Mouse (Mus musculus): ENCODE data around the gene Mn1. TPM values are rescaled to one million over a fixed set of nuclear protein-coding genes. Genes with fewer than 3 reads are reported as not detected.

The Mn1 gene
- total RNA-seq, 2 experiments from 2014 or later, result 0.04 to 0.59 TPM

- ATAC-seq (replicated peaks; ENCODE audit: poor library complexity), result no peak
Measured at GRCm38 (mm10) chr5:111429726-111430125, 12.6 kb downstream of the Mn1 start.

DNA sequence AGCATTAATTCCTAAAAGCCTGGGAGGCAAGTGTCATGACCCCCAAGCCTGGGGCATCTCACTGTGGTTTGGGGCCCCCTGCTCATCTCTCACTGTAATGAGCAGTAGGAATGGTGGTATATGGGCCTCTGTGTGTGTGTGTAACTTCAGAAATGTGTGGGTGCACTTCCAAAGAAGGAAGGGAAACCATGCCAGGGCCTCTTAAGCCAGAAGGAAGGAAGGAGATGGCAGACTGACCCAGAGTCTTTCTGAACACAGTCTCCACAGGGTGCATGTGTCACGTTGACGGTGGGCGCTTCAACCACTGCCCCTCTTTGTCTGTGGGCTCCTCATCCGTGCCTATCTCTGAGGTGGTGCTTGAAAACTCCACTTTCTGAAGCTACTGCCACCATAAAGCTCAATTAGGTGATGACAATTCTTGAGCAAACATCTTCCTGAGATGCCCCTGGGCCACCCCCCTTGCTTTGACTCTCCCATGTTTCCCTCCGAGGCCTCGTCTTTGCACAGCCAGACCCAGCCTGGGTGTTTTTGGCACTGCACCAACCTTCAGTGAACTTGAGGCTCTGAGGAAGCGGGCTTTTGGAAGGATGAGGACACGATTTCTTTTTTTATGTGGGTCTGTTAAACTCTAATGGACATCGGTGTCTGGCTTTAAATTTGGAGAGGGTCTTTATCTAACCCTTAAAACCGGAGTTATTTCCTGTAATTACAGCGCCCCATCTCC is 14.0 kb downstream of the Mn1 start:
- ATAC-seq (replicated peaks; ENCODE audit: poor library complexity), result peak; percentile 13; the same call in 1 of the 2 replicates

DNA sequence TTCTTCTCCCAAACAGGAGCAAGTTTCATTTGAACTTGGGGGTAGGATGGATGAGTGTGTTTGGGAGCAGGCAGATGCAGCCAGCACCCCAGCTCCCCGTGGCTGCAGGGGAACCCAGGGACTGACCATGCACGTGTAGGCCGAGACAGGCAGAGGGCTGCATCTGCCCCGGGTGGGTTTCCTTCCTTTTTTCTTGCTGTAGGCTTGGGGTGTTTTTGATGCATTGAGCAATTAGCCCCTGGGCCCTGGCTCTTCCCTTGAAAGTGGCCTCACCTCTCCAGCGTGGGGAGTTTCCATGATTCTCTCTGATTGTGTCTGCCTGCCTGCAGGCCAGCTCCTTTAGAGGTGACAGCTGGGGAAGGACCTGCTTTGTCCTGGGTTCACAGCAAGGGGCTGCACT is 15.7 kb downstream of the Mn1 start:
- ATAC-seq (replicated peaks; ENCODE audit: poor library complexity), result peak; percentile 69

GRCm38 (mm10) chr5:111434342-111434842 is 17.2 kb downstream of the Mn1 start:
- ATAC-seq (replicated peaks; ENCODE audit: poor library complexity), result no peak

GRCm38 (mm10) chr5:111436260-111436659 is 19.1 kb downstream of the Mn1 start:
- peak; percentile 53 for ATAC-seq (replicated peaks; ENCODE audit: poor library complexity)

GRCm38 (mm10) chr5:111437205-111437604 is 20.0 kb downstream of the Mn1 start:
- no peak for ATAC-seq (replicated peaks; ENCODE audit: poor library complexity)

- ATAC-seq (replicated peaks; ENCODE audit: poor library complexity), result no peak
Measured at GRCm38 (mm10) chr5:111438336-111438735, 21.2 kb downstream of the Mn1 start.

DNA sequence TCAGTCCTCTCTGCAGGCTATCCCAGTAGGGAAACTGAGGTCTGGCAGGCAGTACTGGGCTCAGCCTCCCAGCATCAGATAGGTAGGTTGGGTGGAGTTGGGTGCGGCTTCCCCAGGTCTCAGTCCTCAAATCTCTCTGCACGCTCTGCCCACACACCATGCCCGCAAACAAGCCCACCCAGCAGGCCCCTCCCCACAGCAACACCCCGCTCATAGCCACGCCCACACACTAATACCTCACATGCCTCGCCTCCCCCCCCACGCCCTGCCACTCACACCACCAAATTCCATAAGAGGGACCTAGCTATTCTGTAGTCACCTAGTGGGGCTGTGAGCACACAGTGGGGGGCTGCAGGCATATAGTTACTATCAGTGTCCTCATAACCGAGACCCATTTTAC is 21.7 kb downstream of the Mn1 start:
- ATAC-seq (replicated peaks; ENCODE audit: poor library complexity), result no peak

DNA sequence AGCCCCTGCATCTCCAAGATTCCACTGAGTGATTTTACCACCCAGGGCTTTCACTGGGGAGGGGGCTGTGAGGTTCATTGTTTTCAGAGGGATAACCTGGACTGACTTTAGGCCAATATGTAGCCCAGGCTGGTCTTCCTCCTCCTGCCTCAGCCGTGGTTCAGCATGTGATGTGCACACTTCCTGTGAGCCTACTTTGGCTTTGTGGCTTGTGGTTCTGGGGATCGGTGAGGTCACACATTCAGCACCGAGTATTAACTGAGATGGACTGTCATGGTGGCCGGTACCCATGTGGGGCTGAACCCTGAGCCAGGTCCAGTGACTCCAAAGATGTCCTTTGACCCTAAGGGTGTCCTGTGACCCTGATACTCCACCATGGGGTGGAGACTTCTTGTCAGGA is 23.1 kb downstream of the Mn1 start:
- peak; percentile 53 for ATAC-seq (replicated peaks; ENCODE audit: poor library complexity)

GRCm38 (mm10) chr5:111442151-111442871 is 25.1 kb downstream of the Mn1 start:
- no peak for ATAC-seq (replicated peaks; ENCODE audit: poor library complexity)

GRCm38 (mm10) chr5:111443636-111444035 is 26.5 kb downstream of the Mn1 start:
- no peak for ATAC-seq (replicated peaks; ENCODE audit: poor library complexity)

- ATAC-seq (replicated peaks; ENCODE audit: poor library complexity), result no peak
Measured at GRCm38 (mm10) chr5:111444361-111444760, 27.2 kb downstream of the Mn1 start.

- ATAC-seq (replicated peaks; ENCODE audit: poor library complexity), result no peak
Measured at GRCm38 (mm10) chr5:111446652-111447051, 29.5 kb downstream of the Mn1 start.

DNA sequence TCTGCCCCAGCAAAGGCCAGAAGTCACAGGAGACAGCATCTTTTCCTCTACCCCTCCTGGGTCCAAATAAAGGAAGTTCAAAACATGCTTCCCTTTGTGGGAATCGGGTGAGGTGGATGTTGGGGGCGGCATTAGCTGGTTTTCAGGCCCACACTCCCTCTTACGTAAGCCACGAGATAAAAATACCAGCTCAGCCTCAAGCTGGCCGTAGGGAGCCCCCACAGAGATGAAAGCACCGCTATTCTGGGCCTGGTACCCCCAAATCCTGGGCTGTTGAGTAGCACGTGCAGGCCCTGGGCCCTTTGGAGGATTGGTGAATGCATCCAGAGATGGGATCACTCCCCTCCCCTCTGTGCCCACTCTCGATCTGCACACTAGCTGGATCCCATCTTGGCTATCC is 32.5 kb downstream of the Mn1 start:
- ATAC-seq (replicated peaks; ENCODE audit: poor library complexity), result peak; percentile 55

- no peak for ATAC-seq (replicated peaks; ENCODE audit: poor library complexity)
Measured at GRCm38 (mm10) chr5:111454240-111454639, 37.1 kb downstream of the Mn1 start.

DNA sequence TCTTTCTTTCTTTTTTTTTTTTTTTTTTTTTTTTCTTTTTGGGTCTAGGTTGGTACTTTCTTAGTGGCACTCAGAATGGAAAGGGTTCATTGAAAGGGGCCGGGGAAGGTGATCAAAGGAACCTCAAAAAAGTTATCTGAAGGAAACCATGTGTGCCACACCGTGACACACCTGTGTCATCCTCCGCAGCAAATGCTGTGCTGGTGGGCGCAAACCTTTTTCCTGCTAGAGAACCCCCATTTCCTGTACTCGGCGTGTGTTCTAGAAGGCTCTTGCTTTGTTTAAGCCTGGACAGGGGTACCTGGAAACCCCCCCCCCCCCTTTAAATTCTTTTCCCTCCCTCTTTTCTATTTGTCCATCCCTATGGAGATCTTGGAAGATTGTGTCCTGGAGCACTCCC is 37.7 kb downstream of the Mn1 start:
- ATAC-seq (replicated peaks; ENCODE audit: poor library complexity), result no peak

DNA sequence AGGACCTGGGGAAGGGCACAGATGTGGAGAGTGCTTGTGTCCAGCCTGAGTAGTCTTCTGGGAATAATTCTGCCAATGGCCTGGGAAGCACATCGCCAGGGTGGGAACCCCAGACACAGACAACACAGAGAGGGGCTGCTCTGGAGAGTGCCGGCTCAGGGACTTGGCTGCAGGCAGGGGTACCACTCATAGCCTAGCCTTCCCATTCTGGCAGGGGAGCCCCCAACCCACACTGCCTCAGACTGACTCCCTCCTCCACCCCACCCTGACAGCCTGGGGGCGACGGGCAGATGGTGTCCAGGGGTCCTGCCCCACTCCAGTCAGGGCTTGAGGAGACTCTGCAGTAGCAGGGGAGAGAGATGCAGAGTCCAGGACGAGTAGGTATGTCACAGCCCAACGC is 41.5 kb downstream of the Mn1 start:
- no peak for ATAC-seq (replicated peaks; ENCODE audit: poor library complexity)

DNA sequence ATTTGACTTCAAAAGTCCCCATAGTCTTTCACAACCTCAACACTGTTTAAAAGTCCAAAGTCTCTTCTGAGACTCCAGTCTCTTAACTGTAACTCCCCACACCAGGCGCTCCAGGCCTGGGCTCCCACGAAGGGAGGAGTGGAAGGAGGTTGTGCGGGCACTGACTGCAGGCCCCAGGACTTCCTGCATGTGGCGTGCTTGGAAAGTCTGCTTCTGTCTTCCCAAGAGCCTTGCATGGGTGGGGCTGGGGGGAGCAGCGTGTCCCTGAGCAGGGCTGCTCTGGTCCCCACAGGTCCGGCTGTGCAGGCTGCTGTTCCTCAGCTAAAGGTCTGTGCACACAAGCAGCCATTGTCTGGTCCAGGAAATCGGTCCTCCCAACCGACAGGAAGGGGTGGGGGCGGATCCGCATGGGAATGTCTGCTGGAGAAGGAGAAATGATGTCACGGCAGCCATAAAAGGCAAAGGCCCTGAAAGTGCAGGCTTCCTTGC is 48.7 kb downstream of the Mn1 start:
- ATAC-seq (replicated peaks; ENCODE audit: poor library complexity), result no peak

- no peak for ATAC-seq (replicated peaks; ENCODE audit: poor library complexity)
Measured at GRCm38 (mm10) chr5:111466429-111466828, 49.3 kb downstream of the Mn1 start.

DNA sequence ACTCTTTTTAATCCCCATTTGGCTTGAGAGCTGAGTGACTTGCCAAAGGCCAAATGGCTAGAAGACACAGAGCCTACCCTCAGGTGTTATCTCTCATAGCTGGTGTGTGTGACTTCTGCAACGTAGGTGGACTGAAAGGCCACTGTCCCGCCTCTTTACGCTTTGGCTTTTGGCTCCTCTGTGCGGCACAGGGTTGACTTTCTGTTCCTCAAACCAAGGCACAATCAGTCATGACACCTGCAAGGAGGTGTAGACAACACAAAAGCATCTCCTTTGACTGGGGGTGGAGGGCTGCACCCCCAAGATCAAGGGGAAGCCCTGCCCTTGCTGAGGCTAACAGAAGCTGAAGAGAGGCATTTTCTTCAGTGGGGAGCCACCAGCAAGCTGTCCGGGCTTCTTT is 50.5 kb downstream of the Mn1 start:
- ATAC-seq (replicated peaks; ENCODE audit: poor library complexity), result peak; percentile 44

GRCm38 (mm10) chr5:111469195-111469882 is 52.2 kb downstream of the Mn1 start:
- ATAC-seq (replicated peaks; ENCODE audit: poor library complexity), result peak; percentile 41

- no peak for ATAC-seq (replicated peaks; ENCODE audit: poor library complexity)
Measured at GRCm38 (mm10) chr5:111470875-111471274, 53.7 kb downstream of the Mn1 start.

Measured in megakaryocyte progenitor cell, adult 5-6 weeks (primary cell).